23 mouse cellular contexts compared by ENCODE assay signal in the genomic region with DNA sequence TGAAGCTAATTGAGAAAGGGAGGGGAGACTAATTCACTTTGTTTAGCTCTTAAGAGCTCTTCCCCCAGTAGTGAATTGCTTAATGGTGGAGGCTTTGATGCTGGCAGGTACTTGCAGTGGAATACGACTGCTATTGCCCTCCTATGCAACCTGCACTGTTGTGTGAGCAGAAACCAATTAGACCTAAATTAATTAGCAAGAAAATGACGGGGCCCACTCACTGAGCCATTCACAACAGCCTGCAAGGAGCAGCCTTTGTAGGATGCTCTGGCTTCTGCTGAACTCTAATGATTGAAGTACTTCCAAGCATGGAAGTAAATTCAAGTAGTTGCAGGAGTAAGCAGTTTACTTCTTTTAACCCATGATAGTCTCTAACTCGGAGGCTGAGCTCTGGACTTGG. TPM values are rescaled to one million over a fixed set of nuclear protein-coding genes. Genes with fewer than 3 reads are reported as not detected.
DNase-seq lines count a peak whose midpoint lies in the region; ATAC-seq and TF ChIP-seq lines count a peak whose summit lies in the region.
"Had no signal": no experiment of that assay in that cellular context is flagged by ENCODE, and none has a peak within 500 bp of the region (broad histone marks: within the 10 kb centered on the region; RNA-seq: fewer than 3 reads in every experiment).

No protein-coding gene starts in this region.

- H3K27me3 ChIP-seq in forebrain, embryonic 11.5 days (ENCODE audit: control insufficient read depth, insufficient read depth, low read length) = no peaks in the 10 kb centered on the region
- no peaks in the 10 kb centered on the region for H3K27me3 ChIP-seq in forebrain, embryonic 15.5 days
- H3K27me3 ChIP-seq in limb, embryonic 12.5 days = no peaks in the 10 kb centered on the region
- H3K27me3 ChIP-seq: CH12.LX; embryonic facial prominence, embryonic 12.5 days; heart, embryonic 15.5 days; Patski had no signal

- peak; percentile 65 for ATAC-seq in forebrain, embryonic 11.5 days (replicated peaks; ENCODE audit: low FRiP score)
- peak; percentile 44; the same call in 1 of the 2 replicates for ATAC-seq in forebrain, embryonic 15.5 days (replicated peaks)
- ATAC-seq in limb, embryonic 12.5 days (ENCODE audit: insufficient number of reproducible peaks, insufficient read depth, low FRiP score, low TSS enrichment, low read depth) = no peak
- no peak for ATAC-seq in erythroblast, adult 5-6 weeks (replicated peaks; ENCODE audit: low FRiP score, poor library complexity, severe bottlenecking)
- ATAC-seq: activated CD4-positive, CD25-positive, alpha-beta regulatory T cell, adult 4 months; intestine, embryonic 16.5 days; Patski had no signal

- H3K4me1 ChIP-seq in forebrain, embryonic 11.5 days (replicated peaks; ENCODE audit: control insufficient read depth, insufficient read depth, low read length) = peaks cover 16% of the 10 kb centered on the region; the same call in 1 of the 2 replicates
- H3K4me1 ChIP-seq in forebrain, embryonic 15.5 days = peaks cover 32% of the 10 kb centered on the region
- H3K4me1 ChIP-seq in limb, embryonic 12.5 days (replicated peaks) = peaks cover 30% of the 10 kb centered on the region

- TF ChIP-seq POLR2A in brain, embryonic 14.5 days (IDR thresholded peaks at IDR 0.05; ENCODE audit: borderline replicate concordance, extremely low read depth, insufficient read depth, insufficient read length, poor library complexity, severe bottlenecking) = no peak

- no peak for TF ChIP-seq CTCF in brain, embryonic 14.5 days (IDR thresholded peaks at IDR 0.05; ENCODE audit: borderline replicate concordance, extremely low read depth, insufficient read depth, insufficient read length)

- H3K9ac ChIP-seq in forebrain, embryonic 11.5 days (ENCODE audit: low read length) = no peak overlapping the region
- H3K9ac ChIP-seq in forebrain, embryonic 15.5 days (replicated peaks) = no peak overlapping the region
- no peak overlapping the region for H3K9ac ChIP-seq in limb, embryonic 12.5 days (replicated peaks)
- H3K9ac ChIP-seq: embryonic facial prominence, embryonic 12.5 days; heart, embryonic 15.5 days; hindbrain, embryonic 14.5 days had no signal

- no peak overlapping the region for H3K27ac ChIP-seq in forebrain, embryonic 11.5 days (ENCODE audit: low read depth, low read length)
- H3K27ac ChIP-seq in forebrain, embryonic 15.5 days (replicated peaks) = no peak overlapping the region
- H3K27ac ChIP-seq in limb, embryonic 12.5 days = 0 out of 2 replicates have a peak overlapping the region, but pooled peaks have one; percentile 5
- H3K27ac ChIP-seq: embryonic facial prominence, embryonic 12.5 days; gastrocnemius, adult 2 months; heart, adult 2 months; heart, embryonic 15.5 days; hindbrain, embryonic 14.5 days had no signal

- H3K9me3 ChIP-seq in forebrain, embryonic 11.5 days (ENCODE audit: control insufficient read depth, low read length) = no peaks in the 10 kb centered on the region
- no peaks in the 10 kb centered on the region for H3K9me3 ChIP-seq in forebrain, embryonic 15.5 days
- H3K9me3 ChIP-seq in limb, embryonic 12.5 days = no peaks in the 10 kb centered on the region
- H3K9me3 ChIP-seq: embryonic facial prominence, embryonic 12.5 days; heart, embryonic 15.5 days had no signal

- no peak overlapping the region for H3K4me2 ChIP-seq in forebrain, embryonic 11.5 days (ENCODE audit: low read depth, low read length, severe bottlenecking)
- H3K4me2 ChIP-seq in forebrain, embryonic 15.5 days (replicated peaks) = no peak overlapping the region
- H3K4me2 ChIP-seq in limb, embryonic 12.5 days = no peak overlapping the region
- H3K4me2 ChIP-seq: embryonic facial prominence, embryonic 12.5 days; heart, embryonic 11.5 days; heart, embryonic 15.5 days; hindbrain, embryonic 14.5 days had no signal

- 20% methylated on average over 3 of the region's 3 CpGs for whole genome bisulfite sequencing in forebrain, embryonic 11.5 days
- WGBS in forebrain, embryonic 15.5 days = 7% methylated on average over 3 of the region's 3 CpGs
- WGBS in limb, embryonic 12.5 days = 20% methylated on average over 3 of the region's 3 CpGs

- H3K36me3 ChIP-seq in forebrain, embryonic 11.5 days (ENCODE audit: control insufficient read depth, insufficient read depth, low read length) = no peaks in the 10 kb centered on the region
- H3K36me3 ChIP-seq in forebrain, embryonic 15.5 days = no peaks in the 10 kb centered on the region
- no peaks in the 10 kb centered on the region for H3K36me3 ChIP-seq in limb, embryonic 12.5 days
- H3K36me3 ChIP-seq: embryonic facial prominence, embryonic 12.5 days; heart, embryonic 15.5 days had no signal

- peak; percentile 91 for DNase-seq in brain, embryonic 14.5 days (ENCODE audit: low read depth)
- DNase-seq in forebrain, embryonic 11.5 days (ENCODE audit: low spot score) = peak; percentile 64
- DNase-seq in frontal cortex, postnatal 14 days (ENCODE audit: low spot score in 2 of 2) = no peak
- DNase-seq in urinary bladder, postnatal 36 days (ENCODE audit: low spot score in 2 of 2) = no peak
- DNase-seq: adrenal gland, postnatal 14 days; cerebellum, adult 18-20 months; cerebellum, postnatal 10 days; gastrocnemius, adult 2 months; gastrocnemius, postnatal 25 days; heart, adult 2 months; heart, postnatal 14 days; kidney, adult 2 months had no signal

- no peak overlapping the region for H3K4me3 ChIP-seq in forebrain, embryonic 11.5 days (ENCODE audit: low read depth, low read length)
- H3K4me3 ChIP-seq in forebrain, embryonic 15.5 days = no peak overlapping the region
- H3K4me3 ChIP-seq in limb, embryonic 12.5 days (replicated peaks) = no peak overlapping the region
- H3K4me3 ChIP-seq: embryonic facial prominence, embryonic 12.5 days; gastrocnemius, adult 2 months; heart, adult 2 months; heart, embryonic 15.5 days had no signal

RNA-seq across cellular contexts. Expression of a gene that starts 54.8 kb away (rescaled TPM):
- polyA plus RNA-seq in brain, embryonic 14.5 days (2012; rRNA removed) = 13.1 and 16.3 TPM in 2 replicates
- polyA plus RNA-seq in forebrain, embryonic 11.5 days (2014; fragmentation: Nextera tagmentation; extraction: Ambion mirVana) = 7.4 and 8.3 TPM in 2 replicates
- 14.7 and 15.4 TPM in 2 replicates for polyA plus RNA-seq in forebrain, embryonic 15.5 days (2015; fragmentation: Nextera tagmentation; extraction: Ambion mirVana)
- 6.5 and 7.8 TPM in 2 replicates for polyA plus RNA-seq in limb, embryonic 12.5 days (2016; fragmentation: Nextera tagmentation; extraction: Ambion mirVana)
- total RNA-seq in erythroblast, adult 5-6 weeks (2015; ENCODE audit: low replicate concordance) = 1.9 and 3.1 TPM in 2 replicates
- total RNA-seq in erythroblast, adult 5-6 weeks (2017; ENCODE audit: low replicate concordance) = 2.9 and 9.2 TPM in 2 replicates

Comparison
In these comparisons a context has a peak if more than half of its experiments do, and no peak if none do; other contexts are left out.
1. DNase-seq: peak in brain, embryonic 14.5 days (single experiment) and forebrain, embryonic 11.5 days (single experiment); none in frontal cortex, postnatal 14 days (0 of 2) and urinary bladder, postnatal 36 days (0 of 2).
2. ATAC-seq: peak in forebrain, embryonic 11.5 days (single experiment) and forebrain, embryonic 15.5 days (single experiment); none in limb, embryonic 12.5 days (single experiment) and erythroblast, adult 5-6 weeks (single experiment).